Mouse (Mus musculus) embryonic facial prominence, embryonic 12.5 days (tissue): ENCODE data around the gene Schip1. TPM values are rescaled to one million over a fixed set of nuclear protein-coding genes. Genes with fewer than 3 reads are reported as not detected.

Source experiments
- ATAC-seq: fragments of 200-750 bp; cut with Nextera tagmentation; 2 replicates; pipeline ENCODE4 v1.8.0; 2017; ENCODE audit not compliant: insufficient number of reproducible peaks, insufficient read depth, low FRiP score, low TSS enrichment
- H3K27ac ChIP-seq: fragments of 300-500 bp; sonication (generic); 2 replicates; pipeline ENCODE4 v1.5.1; 2016; ENCODE audit warnings: mild to moderate bottlenecking
- H3K27me3 ChIP-seq: fragments of 300-500 bp; sonication (generic); 2 replicates; pipeline ENCODE4 v1.6.1; 2016; ENCODE audit warnings: mild to moderate bottlenecking, moderate library complexity
- H3K36me3 ChIP-seq: fragments of 300-500 bp; sonication (generic); 2 replicates; pipeline ENCODE4 v1.6.1; 2016; ENCODE audit warnings: mild to moderate bottlenecking
- H3K4me1 ChIP-seq: fragments of 300-500 bp; sonication (generic); 2 replicates; pipeline ENCODE4 v1.6.1; 2016
- H3K4me2 ChIP-seq: fragments of 300-500 bp; sonication (generic); replicated peaks from 2 replicates; pipeline ENCODE4 v1.6.1; 2016; ENCODE audit warnings: mild to moderate bottlenecking, moderate library complexity
- H3K4me3 ChIP-seq: fragments of 300-500 bp; sonication (generic); 2 replicates; pipeline ENCODE4 v1.5.1; 2016; ENCODE audit warnings: mild to moderate bottlenecking
- H3K9ac ChIP-seq: fragments of 300-500 bp; sonication (generic); 2 replicates; pipeline ENCODE4 v1.6.1; 2016; ENCODE audit warnings: mild to moderate bottlenecking, moderate library complexity
- H3K9me3 ChIP-seq: fragments of 300-500 bp; sonication (generic); 2 replicates; pipeline ENCODE4 v1.6.1; 2016; ENCODE audit warnings: mild to moderate bottlenecking, moderate library complexity
- WGBS: fragments of 180-500 bp; shearing (Covaris S2); methylation state at CpG from one replicate; pipeline ENCODE4 v1.1.7; 2016; 5-methylcytosine and 5-hydroxymethylcytosine counted together
- polyA plus RNA-seq: library from polyadenylated mRNA; unstranded; fragments of >200 nt; fragmentation: Nextera tagmentation; extraction: Ambion mirVana; gene quantifications from 2 replicates; pipeline ENCODE4 v1.2.1, GENCODE M21; 2016

The Schip1 gene
- polyA plus RNA-seq, 1 experiment from 2014 or later, result 37.6 TPM

DNA sequence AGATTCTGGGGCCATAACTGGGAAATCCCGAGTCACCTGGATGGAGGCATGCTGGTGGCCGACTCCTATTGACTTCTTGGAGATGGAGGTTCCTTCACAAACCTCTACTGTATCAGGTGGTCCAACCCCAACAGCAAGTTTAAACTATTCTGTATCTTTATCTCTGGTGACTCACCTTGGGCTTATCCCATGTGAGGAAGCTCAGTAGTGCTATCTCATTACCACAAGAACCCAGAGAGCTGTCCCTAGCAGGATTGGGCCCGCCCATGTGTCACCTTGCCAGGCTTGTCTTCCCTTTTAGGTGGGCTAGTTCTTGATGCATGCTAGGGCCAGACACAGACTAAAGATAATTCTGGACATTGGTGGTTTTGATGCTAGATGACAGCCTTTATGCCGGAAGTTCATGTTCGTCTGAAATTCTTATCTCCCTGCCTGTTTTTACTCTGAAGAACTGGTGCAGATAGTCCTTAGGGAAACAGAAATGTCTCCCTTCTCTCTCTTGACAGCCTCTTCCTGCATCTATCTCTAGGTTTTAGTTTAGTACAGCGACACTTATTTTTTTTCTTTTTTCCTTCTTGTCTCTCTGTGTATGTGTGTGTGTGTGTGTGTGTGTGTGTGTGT lies 435.0 kb downstream of the Schip1 start:
- Histone ChIP-seq H3K4me1 (peaks cover 11% of the 10 kb centered on the region), H3K4me3 (no peak overlapping the region), H3K4me2 (no peak overlapping the region), H3K9ac (no peak overlapping the region), H3K9me3 (no peaks in the 10 kb centered on the region), H3K36me3 (no peaks in the 10 kb centered on the region), H3K27me3 (no peaks in the 10 kb centered on the region), H3K27ac (no peak overlapping the region)
- WGBS, result 87% methylated on average over 6 of the region's 6 CpGs
- ATAC-seq, result no peak

GRCm38 (mm10) chr3:68504838-68505237 lies 440.2 kb downstream of the Schip1 start:
- ATAC-seq, result no peak
- 86% methylated on average over 3 of the region's 3 CpGs for WGBS
- no peaks in the 10 kb centered on the region for H3K9me3 ChIP-seq
- H3K4me3 ChIP-seq, result no peak overlapping the region
- no peaks in the 10 kb centered on the region for H3K36me3 ChIP-seq
- H3K9ac ChIP-seq, result no peak overlapping the region
- no peak overlapping the region for H3K27ac ChIP-seq
- H3K27me3 ChIP-seq, result no peaks in the 10 kb centered on the region
- H3K4me2 ChIP-seq, result no peak overlapping the region
- no peaks in the 10 kb centered on the region for H3K4me1 ChIP-seq

DNA sequence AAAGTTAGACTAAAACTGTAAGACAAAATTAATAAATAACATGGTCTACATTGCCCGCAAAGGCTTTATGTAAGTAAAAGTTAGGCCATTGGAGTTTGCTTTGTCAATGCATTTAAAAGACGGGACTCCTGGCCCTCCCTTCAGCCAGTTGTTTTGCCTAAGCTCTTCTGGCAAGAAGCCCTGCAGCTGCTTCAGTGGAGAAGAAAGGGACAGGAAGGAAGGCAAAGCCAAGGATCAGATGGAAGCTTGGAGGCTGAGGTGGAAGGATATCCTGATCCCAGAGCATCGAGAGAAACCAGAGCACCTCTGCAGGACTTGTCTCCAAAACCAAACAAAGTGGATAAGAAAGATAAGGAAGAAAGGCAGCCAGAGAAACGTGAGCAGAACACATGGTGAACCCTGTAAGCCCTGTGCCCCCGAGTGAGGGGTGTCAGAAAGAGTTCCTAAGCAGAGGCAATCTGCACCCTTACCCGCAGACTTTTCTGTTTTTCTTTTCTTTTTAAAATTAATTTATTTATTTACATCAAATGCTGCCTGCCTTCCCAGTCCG lies 442.2 kb downstream of the Schip1 start:
- Histone ChIP-seq H3K4me2 (no peak overlapping the region), H3K4me1 (no peaks in the 10 kb centered on the region), H3K27ac (no peak overlapping the region), H3K27me3 (no peaks in the 10 kb centered on the region), H3K36me3 (no peaks in the 10 kb centered on the region), H3K9me3 (no peaks in the 10 kb centered on the region), H3K4me3 (no peak overlapping the region), H3K9ac (no peak overlapping the region)
- no peak for ATAC-seq
- 65% methylated on average over 7 of the region's 7 CpGs for WGBS

GRCm38 (mm10) chr3:68508629-68509028 lies 444.0 kb downstream of the Schip1 start:
- WGBS, result 70% methylated on average over 6 of the region's 6 CpGs
- no peak for ATAC-seq
- Histone ChIP-seq H3K4me1 (no peaks in the 10 kb centered on the region), H3K27ac (no peak overlapping the region), H3K9me3 (no peaks in the 10 kb centered on the region), H3K36me3 (no peaks in the 10 kb centered on the region), H3K9ac (no peak overlapping the region), H3K4me3 (no peak overlapping the region), H3K4me2 (no peak overlapping the region), H3K27me3 (no peaks in the 10 kb centered on the region)

GRCm38 (mm10) chr3:68510872-68511271 lies 446.3 kb downstream of the Schip1 start:
- no peaks in the 10 kb centered on the region for H3K36me3 ChIP-seq
- H3K4me2 ChIP-seq, result no peak overlapping the region
- no peak overlapping the region for H3K4me3 ChIP-seq
- H3K9ac ChIP-seq, result no peak overlapping the region
- H3K4me1 ChIP-seq, result no peaks in the 10 kb centered on the region
- H3K27ac ChIP-seq, result no peak overlapping the region
- no peaks in the 10 kb centered on the region for H3K9me3 ChIP-seq
- ATAC-seq, result no peak
- no peaks in the 10 kb centered on the region for H3K27me3 ChIP-seq
- WGBS, result 78% methylated on average over 5 of the region's 5 CpGs

- Histone ChIP-seq H3K27ac (no peak overlapping the region), H3K9me3 (no peaks in the 10 kb centered on the region)
- WGBS, result 79% methylated on average over 4 of the region's 4 CpGs
Observed at GRCm38 (mm10) chr3:68511744-68512143, 447.1 kb downstream of the Schip1 start.

DNA sequence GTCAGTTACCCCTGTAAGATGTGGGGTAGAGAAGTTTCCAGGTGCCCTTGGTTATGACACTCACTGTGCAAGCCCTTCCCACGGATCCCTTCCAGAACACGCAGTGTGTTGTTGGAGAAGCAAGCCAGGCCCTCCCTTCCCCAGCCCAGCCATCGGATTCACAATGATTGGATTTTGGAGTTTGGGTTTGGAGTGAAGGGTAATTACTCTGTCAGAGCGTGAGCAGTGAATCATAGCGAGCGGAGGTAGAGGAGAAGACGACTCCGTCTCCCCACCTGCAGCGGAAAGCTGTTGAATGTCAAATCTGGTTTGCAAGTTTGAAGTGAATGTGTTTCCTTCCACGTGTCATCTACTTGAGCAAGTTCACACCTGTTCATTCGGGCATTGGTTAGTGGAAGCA lies 447.7 kb downstream of the Schip1 start:
- H3K27me3 ChIP-seq, result no peaks in the 10 kb centered on the region
- H3K27ac ChIP-seq, result no peak overlapping the region
- H3K4me2 ChIP-seq, result no peak overlapping the region
- 71% methylated on average over 11 of the region's 11 CpGs for WGBS
- H3K9ac ChIP-seq, result no peak overlapping the region
- ATAC-seq, result no peak
- H3K36me3 ChIP-seq, result no peaks in the 10 kb centered on the region
- H3K9me3 ChIP-seq, result no peaks in the 10 kb centered on the region
- no peaks in the 10 kb centered on the region for H3K4me1 ChIP-seq
- H3K4me3 ChIP-seq, result no peak overlapping the region

More at GRCm38 (mm10) chr3:68511744-68512143, 447.1 kb downstream of the Schip1 start:
- Histone ChIP-seq H3K27me3 (no peaks in the 10 kb centered on the region), H3K4me1 (no peaks in the 10 kb centered on the region), H3K9ac (no peak overlapping the region), H3K4me2 (no peak overlapping the region), H3K36me3 (no peaks in the 10 kb centered on the region), H3K4me3 (no peak overlapping the region)
- ATAC-seq, result no peak

DNA sequence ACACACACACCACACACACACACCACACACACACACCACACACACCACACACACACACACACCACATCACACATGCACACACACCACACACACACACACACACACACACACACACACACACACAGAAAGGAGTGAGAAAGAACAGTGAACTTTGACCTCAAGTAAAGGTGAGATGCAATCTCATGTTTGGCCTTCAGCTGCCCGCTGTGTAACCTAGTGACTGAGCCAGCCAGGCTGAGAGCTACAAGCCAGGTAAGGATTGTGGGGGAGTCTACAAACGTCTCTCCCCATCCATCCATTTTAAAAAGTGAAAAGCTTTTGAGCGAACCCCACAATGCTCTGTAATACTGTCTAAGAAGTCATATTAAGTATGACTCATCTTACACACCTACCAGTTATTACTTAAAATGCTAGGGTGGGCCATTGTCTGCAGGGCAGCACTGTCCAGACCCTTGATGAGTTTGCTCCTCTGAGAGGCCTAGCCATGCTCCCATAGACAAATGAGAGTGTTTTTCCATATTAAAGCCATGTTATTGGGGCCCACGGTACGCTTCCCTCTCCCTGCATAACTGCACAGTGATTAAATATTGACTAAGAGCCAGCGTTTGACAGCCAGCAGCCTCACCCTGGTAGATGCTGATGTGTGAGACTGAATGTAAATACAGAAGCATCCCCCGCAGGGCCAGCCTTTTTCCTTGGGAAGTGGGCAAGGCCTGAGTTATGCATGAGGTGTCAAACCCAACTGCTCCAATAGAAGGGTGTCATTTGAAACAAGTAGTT lies 448.9 kb downstream of the Schip1 start:
- ATAC-seq, result no peak
- no peak overlapping the region for H3K9ac ChIP-seq
- H3K4me1 ChIP-seq, result no peaks in the 10 kb centered on the region
- 79% methylated on average over 7 of the region's 7 CpGs for WGBS
- H3K4me3 ChIP-seq, result no peak overlapping the region
- H3K27ac ChIP-seq, result no peak overlapping the region
- H3K36me3 ChIP-seq, result no peaks in the 10 kb centered on the region
- no peak overlapping the region for H3K4me2 ChIP-seq
- H3K9me3 ChIP-seq, result no peaks in the 10 kb centered on the region
- no peaks in the 10 kb centered on the region for H3K27me3 ChIP-seq

- WGBS, result 81% methylated on average over 3 of the region's 3 CpGs
- Histone ChIP-seq H3K27me3 (no peaks in the 10 kb centered on the region), H3K4me2 (no peak overlapping the region), H3K27ac (no peak overlapping the region), H3K9ac (no peak overlapping the region), H3K36me3 (no peaks in the 10 kb centered on the region), H3K9me3 (no peaks in the 10 kb centered on the region), H3K4me1 (no peaks in the 10 kb centered on the region), H3K4me3 (no peak overlapping the region)
- ATAC-seq, result no peak
Observed at GRCm38 (mm10) chr3:68514120-68514497, 449.5 kb downstream of the Schip1 start.

GRCm38 (mm10) chr3:68514717-68515116 lies 450.1 kb downstream of the Schip1 start:
- ATAC-seq, result no peak
- WGBS, result 80% methylated on average over 3 of the region's 3 CpGs
- H3K4me2 ChIP-seq, result no peak overlapping the region
- no peak overlapping the region for H3K27ac ChIP-seq
- H3K27me3 ChIP-seq, result no peaks in the 10 kb centered on the region
- H3K36me3 ChIP-seq, result no peaks in the 10 kb centered on the region
- no peak overlapping the region for H3K9ac ChIP-seq
- no peaks in the 10 kb centered on the region for H3K9me3 ChIP-seq
- H3K4me3 ChIP-seq, result no peak overlapping the region
- H3K4me1 ChIP-seq, result no peaks in the 10 kb centered on the region

DNA sequence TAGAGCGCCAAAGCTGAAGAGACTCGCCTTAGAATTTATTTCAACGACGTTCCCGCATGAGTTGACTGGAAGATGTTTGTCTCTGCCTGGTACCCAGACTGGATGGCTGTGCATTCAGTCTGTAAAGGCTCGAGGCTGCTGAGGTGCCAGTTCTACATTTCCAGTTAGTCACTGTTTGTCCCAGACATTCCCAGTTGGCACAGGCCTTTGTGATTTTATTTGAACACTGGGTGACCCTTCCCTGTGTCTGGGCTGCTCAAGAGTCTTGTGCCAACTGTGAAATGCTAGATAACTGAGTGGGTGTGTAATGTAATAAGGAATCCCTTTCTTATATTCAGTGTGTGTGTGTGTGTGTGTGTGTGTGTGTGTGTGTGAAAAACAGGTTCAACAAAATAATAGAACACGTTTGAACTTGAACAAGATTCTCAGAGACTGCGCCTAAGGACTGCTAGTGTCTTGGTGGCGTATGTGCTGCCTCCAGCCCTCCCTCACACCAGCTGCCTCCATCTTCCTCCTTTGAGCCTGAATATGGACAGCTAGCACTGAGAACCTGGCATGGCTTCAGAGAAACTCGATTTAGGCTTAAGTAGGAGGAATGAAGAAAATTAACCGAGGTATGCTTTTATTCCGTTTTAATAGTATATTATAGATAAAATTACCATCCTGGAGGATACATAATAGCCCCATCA lies 451.9 kb downstream of the Schip1 start:
- H3K27me3 ChIP-seq, result no peaks in the 10 kb centered on the region
- no peak overlapping the region for H3K4me3 ChIP-seq
- H3K27ac ChIP-seq, result no peak overlapping the region
- ATAC-seq, result no peak
- no peaks in the 10 kb centered on the region for H3K4me1 ChIP-seq
- WGBS, result 87% methylated on average over 12 of the region's 12 CpGs
- H3K9ac ChIP-seq, result no peak overlapping the region
- H3K9me3 ChIP-seq, result no peaks in the 10 kb centered on the region
- H3K36me3 ChIP-seq, result no peaks in the 10 kb centered on the region
- no peak overlapping the region for H3K4me2 ChIP-seq

- no peaks in the 10 kb centered on the region for H3K9me3 ChIP-seq
- no peaks in the 10 kb centered on the region for H3K27me3 ChIP-seq
- no peak overlapping the region for H3K9ac ChIP-seq
- H3K4me3 ChIP-seq, result no peak overlapping the region
- H3K36me3 ChIP-seq, result no peaks in the 10 kb centered on the region
- ATAC-seq, result no peak
- H3K27ac ChIP-seq, result no peak overlapping the region
- WGBS, result 60% methylated on average over 7 of the region's 7 CpGs
- H3K4me1 ChIP-seq, result no peaks in the 10 kb centered on the region
- H3K4me2 ChIP-seq, result no peak overlapping the region
Observed at GRCm38 (mm10) chr3:68517236-68517635, 452.6 kb downstream of the Schip1 start.
